Mouse (Mus musculus) liver, embryonic 14.5 days (tissue): ENCODE data around the gene Rbm18. TPM values are rescaled to one million over a fixed set of nuclear protein-coding genes. Genes with fewer than 3 reads are reported as not detected.
"Not testable (repeated sequence)": the region's sequence is repeated elsewhere in the genome, so short reads cannot be mapped to it uniquely, and the experiment has no call there.

Experiments used
- ATAC-seq: fragments of 200-750 bp; cut with Nextera tagmentation; 2 replicates; pipeline ENCODE4 v1.8.0; 2017; ENCODE audit warnings: moderate number of reproducible peaks, mild to moderate bottlenecking, moderate library complexity; ENCODE audit not compliant: insufficient read depth
- DNase-seq, 3 experiments: peaks; one replicate each; pipeline ENCODE4 v3.0.0-alpha.2; 2012 to 2013; ENCODE audit warnings: low read depth in 3 of 3, low spot score in 3 of 3
- H3K27ac ChIP-seq: fragments of 300-500 bp; sonication (generic); 2 replicates; pipeline ENCODE4 v1.5.1; 2014; ENCODE audit warnings: moderate library complexity, mild to moderate bottlenecking, control low read depth, inconsistent platforms
- H3K27me3 ChIP-seq: fragments of 300-500 bp; sonication (generic); 2 replicates; pipeline ENCODE4 v1.6.1; 2014; ENCODE audit warnings: mild to moderate bottlenecking, low read length, moderate library complexity; ENCODE audit not compliant: control insufficient read depth, insufficient read depth
- H3K36me3 ChIP-seq: fragments of 300-500 bp; sonication (generic); replicated peaks from 2 replicates; pipeline ENCODE4 v1.6.1; 2014; ENCODE audit warnings: low read depth; ENCODE audit not compliant: control insufficient read depth, insufficient read depth
- H3K4me1 ChIP-seq, 2 experiments: fragments of 200-500 bp in 1 of 2; fragments of 300-500 bp in 1 of 2; sonication (generic) in 1 of 2; replicated peaks; 2 replicates each; pipeline ENCODE4 v1.6.1; 2012 to 2014; ENCODE audit warnings: antibody characterized with exemption in 1 of 2, inconsistent platforms in 1 of 2, low read length in 1 of 2; ENCODE audit not compliant: control insufficient read depth in 2 of 2, insufficient read depth in 2 of 2
- H3K4me2 ChIP-seq: fragments of 300-500 bp; sonication (generic); 2 replicates; pipeline ENCODE4 v1.6.1; 2014; ENCODE audit warnings: low read depth, mild to moderate bottlenecking, control low read depth, moderate library complexity
- H3K4me3 ChIP-seq, 2 experiments: fragments of 200-500 bp in 1 of 2; fragments of 300-500 bp in 1 of 2; sonication (generic) in 1 of 2; 2 replicates each; pipeline ENCODE4 v1.5.1; 2012 to 2014; ENCODE audit warnings: low read depth in 2 of 2, low read length in 2 of 2, mild to moderate bottlenecking in 2 of 2, control low read depth in 1 of 2, inconsistent platforms in 1 of 2, moderate library complexity in 1 of 2; ENCODE audit not compliant: insufficient read depth in 1 of 2
- H3K9ac ChIP-seq: fragments of 300-500 bp; sonication (generic); replicated peaks from 2 replicates; pipeline ENCODE4 v1.6.1; 2014; ENCODE audit warnings: mild to moderate bottlenecking, control low read depth, moderate library complexity
- H3K9me3 ChIP-seq: fragments of 300-500 bp; sonication (generic); 2 replicates; pipeline ENCODE4 v1.6.1; 2016; ENCODE audit warnings: low read length, mixed read lengths; ENCODE audit not compliant: control insufficient read depth
- CTCF ChIP-seq: IDR thresholded peaks from 2 replicates; pipeline ENCODE4 v1.5.1; 2016; ENCODE audit warnings: antibody characterized with exemption, low read depth, control low read depth
- EP300 ChIP-seq: IDR thresholded peaks from 2 replicates; pipeline ENCODE4 v1.6.1; 2016; ENCODE audit warnings: antibody characterized with exemption, low read depth
- WGBS: fragments of 180-500 bp; shearing (Covaris S2); extraction: QIAGEN DNeasy Blood & Tissue Kit; methylation state at CpG from one replicate; pipeline ENCODE4 v1.1.7; 2014; ENCODE audit not compliant: insufficient replicate concordance; 5-methylcytosine and 5-hydroxymethylcytosine counted together
- polyA plus RNA-seq, 2 experiments: library from polyadenylated mRNA; depleted of rRNA in 1 of 2; stranded (reverse) in 1 of 2; unstranded in 1 of 2; fragments of >200 nt; fragmentation: Nextera tagmentation in 1 of 2; extraction: Ambion mirVana in 1 of 2; gene quantifications; 2 replicates each; pipeline versions ENCODE4 v1.2.1 to v1.2.3; 2012 to 2014

Gene Rbm18
- polyA plus RNA-seq, 2 experiments = 10.2 to 22.8 TPM

DNA sequence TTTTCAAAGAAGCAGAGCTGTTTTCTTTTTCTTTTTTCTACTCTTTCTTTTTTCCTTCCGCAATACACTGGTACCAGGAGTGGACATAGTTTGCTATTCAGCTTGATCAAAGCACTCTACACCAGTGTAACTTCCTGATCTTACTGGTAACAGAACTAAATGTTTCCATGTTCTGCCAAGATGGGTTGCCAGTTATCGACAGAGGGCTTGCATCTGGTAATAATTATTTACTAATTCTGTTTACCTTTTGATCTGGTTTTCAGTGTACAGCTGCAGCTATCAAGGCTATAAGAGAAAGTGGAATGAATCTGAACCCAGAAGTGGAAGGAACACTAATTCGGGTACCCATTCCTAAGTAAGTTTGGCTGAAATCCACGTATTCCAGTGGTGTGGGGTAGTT, 22.8 kb upstream of the Rbm18 start:
- 84% methylated on average over 4 of the region's 4 CpGs for WGBS
- Histone ChIP-seq H3K9me3 (no peaks in the 10 kb centered on the region), H3K27ac (no peak overlapping the region), H3K4me2 (no peak overlapping the region), H3K4me3 (no peak overlapping the region), H3K27me3 (no peaks in the 10 kb centered on the region), H3K4me1 (no peaks in the 10 kb centered on the region), H3K9ac (no peak overlapping the region), H3K36me3 (no peaks in the 10 kb centered on the region; the same call in none of the 2 replicates)
- no peak for DNase-seq
- no peak for TF ChIP-seq CTCF
- no peak for ATAC-seq

DNA sequence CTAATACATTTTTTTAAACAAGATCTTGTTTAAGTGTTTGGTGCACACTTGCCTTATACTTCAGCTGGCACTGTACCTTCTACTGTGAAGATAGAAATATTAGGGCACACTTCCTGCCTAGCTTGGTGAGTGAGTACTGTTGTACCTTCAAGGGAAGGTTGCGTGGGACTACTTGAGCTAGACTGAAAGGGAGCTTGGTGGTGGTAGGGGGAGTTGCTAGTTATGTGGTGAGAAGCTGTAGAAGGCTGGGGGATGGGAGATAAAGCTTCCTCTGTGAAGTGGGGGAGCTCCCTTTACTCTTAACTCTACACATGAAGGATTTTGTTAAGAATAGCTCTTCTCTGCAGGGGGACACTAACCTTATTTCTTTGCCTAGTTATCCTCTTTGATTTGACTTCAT, 20.9 kb upstream of the Rbm18 start:
- Histone ChIP-seq H3K4me1 (no peaks in the 10 kb centered on the region), H3K27me3 (no peaks in the 10 kb centered on the region), H3K27ac (no peak overlapping the region), H3K36me3 (no peaks in the 10 kb centered on the region; the same call in none of the 2 replicates), H3K9me3 (no peaks in the 10 kb centered on the region), H3K4me2 (no peak overlapping the region), H3K9ac (no peak overlapping the region), H3K4me3 (no peak overlapping the region)
- ATAC-seq = no peak
- TF ChIP-seq CTCF = no peak
- TF ChIP-seq EP300 = no peak
- 83% methylated on average over 1 of the region's 1 CpGs for WGBS
- no peak for DNase-seq

DNA sequence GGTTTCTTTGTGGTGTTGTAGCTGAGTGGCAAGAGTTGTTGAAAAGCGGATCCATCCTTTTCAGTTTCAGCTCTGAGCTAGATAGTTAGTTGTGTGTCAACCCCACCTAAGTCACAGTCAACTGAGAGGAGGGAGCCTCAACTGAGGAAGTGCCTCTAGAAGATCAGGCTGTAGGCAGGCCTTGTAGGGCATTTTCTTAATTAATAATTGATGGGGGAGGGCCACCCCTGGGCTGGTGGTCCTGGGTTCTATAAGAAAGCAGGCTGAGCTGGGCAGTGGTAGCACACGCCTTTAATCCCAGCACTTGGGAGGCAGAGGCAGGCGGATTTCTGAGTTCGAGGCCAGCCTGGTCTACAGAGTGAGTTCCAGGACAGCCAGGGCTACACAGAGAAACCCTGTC, 15.8 kb upstream of the Rbm18 start:
- ATAC-seq, H3K4me2 ChIP-seq, H3K36me3 ChIP-seq, H3K4me1 ChIP-seq, H3K9ac ChIP-seq, DNase-seq, H3K4me3 ChIP-seq, H3K9me3 ChIP-seq, H3K27ac ChIP-seq, H3K27me3 ChIP-seq: not testable (repeated sequence)
- WGBS = 86% methylated on average over 4 of the region's 4 CpGs

DNA sequence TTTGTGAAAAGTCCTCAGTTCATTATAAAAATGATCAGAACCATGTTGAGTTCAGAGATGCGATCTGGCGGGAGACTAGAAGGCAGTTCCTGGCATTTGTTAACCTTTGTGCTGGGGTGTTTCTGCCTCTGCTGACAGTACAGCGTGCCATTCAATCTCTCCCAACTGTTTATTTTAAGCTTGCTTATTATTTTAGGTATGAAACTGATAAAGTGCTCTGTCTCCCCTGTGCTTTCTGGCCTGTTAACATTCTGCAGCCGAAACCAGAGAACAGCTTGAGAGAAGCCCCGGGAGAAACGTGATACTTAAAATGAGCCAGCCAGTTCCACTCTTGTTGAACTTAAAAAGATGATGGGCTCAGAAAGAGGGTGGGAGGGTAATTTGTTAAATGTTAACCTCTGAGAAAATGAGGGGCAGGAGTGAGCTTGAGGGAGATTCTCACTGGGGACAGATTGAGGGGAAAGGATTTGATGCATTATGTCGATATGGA, 12.3 kb upstream of the Rbm18 start:
- H3K9me3 ChIP-seq = no peaks in the 10 kb centered on the region
- no peak overlapping the region for H3K27ac ChIP-seq
- no peak for TF ChIP-seq EP300
- TF ChIP-seq CTCF = no peak
- ATAC-seq (no peak), DNase-seq (no peak)
- H3K4me1 ChIP-seq = no peaks in the 10 kb centered on the region
- H3K4me2 ChIP-seq = no peak overlapping the region
- no peaks in the 10 kb centered on the region; the same call in 1 of the 2 replicates for H3K36me3 ChIP-seq
- H3K4me3 ChIP-seq = no peak overlapping the region
- no peaks in the 10 kb centered on the region for H3K27me3 ChIP-seq
- no peak overlapping the region for H3K9ac ChIP-seq
- WGBS = 83% methylated on average over 7 of the region's 7 CpGs

DNA sequence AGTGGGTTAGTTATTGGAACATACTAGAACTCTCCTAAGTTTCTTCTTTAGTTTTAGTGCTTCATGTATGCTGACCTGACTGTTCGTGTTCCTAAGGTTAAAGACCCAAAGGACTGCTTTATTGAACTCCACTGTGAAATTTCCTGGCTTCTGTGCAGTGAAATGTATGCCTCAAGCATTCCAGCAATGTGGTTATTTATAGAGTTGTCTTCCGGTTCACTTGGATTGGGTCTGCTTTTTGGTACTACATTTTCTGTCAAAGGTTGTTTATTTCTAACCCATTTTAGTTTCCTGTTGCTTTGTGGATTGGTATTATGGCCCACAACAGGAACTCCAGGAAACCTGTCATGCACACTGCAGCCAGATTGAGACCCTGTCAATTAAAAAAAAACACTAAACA, 2.5 kb upstream of the Rbm18 start:
- no peak overlapping the region for H3K27ac ChIP-seq
- no peaks in the 10 kb centered on the region for H3K9me3 ChIP-seq
- H3K4me3 ChIP-seq = no peak overlapping the region
- H3K4me1 ChIP-seq = peaks cover 0 to 17% of the 10 kb centered on the region in 2 experiments
- H3K27me3 ChIP-seq = no peaks in the 10 kb centered on the region
- 64% methylated on average over 2 of the region's 2 CpGs for WGBS
- peaks cover 5% of the 10 kb centered on the region; the same call in 1 of the 2 replicates for H3K36me3 ChIP-seq
- TF ChIP-seq CTCF = no peak
- no peak for TF ChIP-seq EP300
- ATAC-seq (no peak), DNase-seq (no peak)
- H3K4me2 ChIP-seq = no peak overlapping the region
- no peak overlapping the region for H3K9ac ChIP-seq
